ENCODE assay signal across 15 mouse cellular contexts in genomic region chr9:51052180-51052579, GRCm38 (mm10). TPM values are rescaled to one million over a fixed set of nuclear protein-coding genes. Genes with fewer than 3 reads are reported as not detected.
DNase-seq lines count a peak whose midpoint lies in the region; ATAC-seq and TF ChIP-seq lines count a peak whose summit lies in the region.
"Had no signal": no experiment of that assay in that cellular context is flagged by ENCODE, and none has a peak within 500 bp of the region (broad histone marks: within the 10 kb centered on the region; RNA-seq: fewer than 3 reads in every experiment).

No protein-coding gene starts in this region.

- CTCF ChIA-PET in Patski (lab: Charles Lee): no interaction called here

- no peak overlapping the region for H3K27ac ChIP-seq in intestine, postnatal 0 days (ENCODE audit: low read depth, low read length)
- no peak overlapping the region for H3K27ac ChIP-seq in intestine, embryonic 16.5 days (ENCODE audit: low read length)
- H3K27ac ChIP-seq: midbrain, embryonic 15.5 days had no signal

- H3K4me1 ChIP-seq in intestine, postnatal 0 days (replicated peaks; ENCODE audit: control insufficient read depth, insufficient read depth, low read length): no peaks in the 10 kb centered on the region
- no peaks in the 10 kb centered on the region for H3K4me1 ChIP-seq in intestine, embryonic 16.5 days (ENCODE audit: control insufficient read depth, insufficient read depth, low read length)
- H3K4me1 ChIP-seq: midbrain, embryonic 15.5 days had no signal

- H3K9me3 ChIP-seq in intestine, postnatal 0 days (ENCODE audit: control insufficient read depth): no peaks in the 10 kb centered on the region
- H3K9me3 ChIP-seq in intestine, embryonic 16.5 days (ENCODE audit: control insufficient read depth, low read length): no peaks in the 10 kb centered on the region
- H3K9me3 ChIP-seq: heart, embryonic 12.5 days; midbrain, embryonic 15.5 days had no signal

- WGBS in intestine, postnatal 0 days: 65% methylated on average over 3 of the region's 3 CpGs
- WGBS in intestine, embryonic 16.5 days: 69% methylated on average over 3 of the region's 3 CpGs

- no peaks in the 10 kb centered on the region for H3K36me3 ChIP-seq in intestine, postnatal 0 days (ENCODE audit: control insufficient read depth, insufficient read depth)
- H3K36me3 ChIP-seq in intestine, embryonic 16.5 days (ENCODE audit: control insufficient read depth, insufficient read depth, low read length): no peaks in the 10 kb centered on the region
- H3K36me3 ChIP-seq: heart, embryonic 12.5 days; midbrain, embryonic 15.5 days had no signal

- no peaks in the 10 kb centered on the region for H3K27me3 ChIP-seq in intestine, postnatal 0 days (replicated peaks; ENCODE audit: control insufficient read depth, insufficient read depth, low read length)
- H3K27me3 ChIP-seq in intestine, embryonic 16.5 days (replicated peaks; ENCODE audit: control insufficient read depth, insufficient read depth, low read length): no peaks in the 10 kb centered on the region
- no peaks in the 10 kb centered on the region for H3K27me3 ChIP-seq in Patski
- H3K27me3 ChIP-seq: heart, embryonic 12.5 days; midbrain, embryonic 15.5 days had no signal

- in situ Hi-C loops in Patski (cut with MboI; ENCODE audit: low pct_unique_long_range_greater_than_20kb): no loop called here

- POLR2A ChIA-PET in Patski (lab: Charles Lee): no interaction called here

- H3K4me2 ChIP-seq in intestine, postnatal 0 days (replicated peaks; ENCODE audit: low read depth): no peak overlapping the region
- no peak overlapping the region for H3K4me2 ChIP-seq in intestine, embryonic 16.5 days (ENCODE audit: low read depth, low read length)
- H3K4me2 ChIP-seq: heart, embryonic 12.5 days; midbrain, embryonic 15.5 days had no signal

- no peak overlapping the region for H3K4me3 ChIP-seq in intestine, postnatal 0 days (ENCODE audit: low read depth, low read length)
- no peak overlapping the region for H3K4me3 ChIP-seq in intestine, embryonic 16.5 days (ENCODE audit: low read length)
- H3K4me3 ChIP-seq: erythroblast, embryonic 14.5 days; heart, embryonic 12.5 days; midbrain, embryonic 15.5 days had no signal

- H3K9ac ChIP-seq in intestine, postnatal 0 days (ENCODE audit: low read depth, low read length): no peak overlapping the region
- H3K9ac ChIP-seq in intestine, embryonic 16.5 days (ENCODE audit: low read depth, low read length): no peak overlapping the region
- H3K9ac ChIP-seq: heart, embryonic 12.5 days; midbrain, embryonic 15.5 days had no signal

- TF ChIP-seq CTCF in intestine, postnatal 0 days (IDR thresholded peaks at IDR 0.05; ENCODE audit: low read depth): peak; percentile 62
- peak; percentile 54 for TF ChIP-seq CTCF in Patski (IDR thresholded peaks at IDR 0.05)

- no peak for ATAC-seq in intestine, postnatal 0 days
- ATAC-seq in intestine, embryonic 16.5 days: no peak
- ATAC-seq in Patski: no peak
- ATAC-seq: midbrain, embryonic 15.5 days had no signal

- DNase-seq in ovary, postnatal 14 days (ENCODE audit: low spot score): peak; percentile 6
- no peak for DNase-seq in ovary, adult 18-20 months (ENCODE audit: low spot score)
- DNase-seq in Patski (ENCODE audit: low read depth, low spot score): no peak
- DNase-seq in retina, embryonic 14.5 days (ENCODE audit: low spot score): peak; percentile 37
- DNase-seq in urinary bladder, postnatal 14 days (ENCODE audit: low spot score): no peak
- no peak for DNase-seq in ovary, postnatal 10 days (ENCODE audit: low spot score)
- DNase-seq: cerebellum, adult 11-12 months; kidney, adult 8-10 months had no signal

RNA-seq across cellular contexts. Expression of gene Btg4, which starts 8.5 kb away (rescaled TPM):
- polyA plus RNA-seq in intestine, postnatal 0 days (2015; fragmentation: Nextera tagmentation; extraction: Ambion mirVana): not detected in 2 replicates
- not detected in 2 replicates for polyA plus RNA-seq in intestine, embryonic 16.5 days (2015; fragmentation: Nextera tagmentation; extraction: Ambion mirVana)
- not detected for polyA plus RNA-seq in Patski (2021)
- polyA plus RNA-seq: erythroblast, embryonic 14.5 days; heart, embryonic 12.5 days; limb, embryonic 14.5 days; midbrain, embryonic 15.5 days; urinary bladder, adult 2 months had no signal

RNA-seq across cellular contexts. Expression of gene Layn, which starts 24.7 kb away (rescaled TPM):
- polyA plus RNA-seq in intestine, postnatal 0 days (2015; fragmentation: Nextera tagmentation; extraction: Ambion mirVana): 1.7 and 2.6 TPM in 2 replicates
- 3.2 and 3.3 TPM in 2 replicates for polyA plus RNA-seq in intestine, embryonic 16.5 days (2015; fragmentation: Nextera tagmentation; extraction: Ambion mirVana)
- polyA plus RNA-seq in Patski (2021): not detected
- polyA plus RNA-seq: erythroblast, embryonic 14.5 days had no signal

RNA-seq across cellular contexts. Expression of gene Sik2, which starts 43.3 kb away (rescaled TPM):
- 8.0 and 9.2 TPM in 2 replicates for polyA plus RNA-seq in intestine, postnatal 0 days (2015; fragmentation: Nextera tagmentation; extraction: Ambion mirVana)
- 12.7 and 13.6 TPM in 2 replicates for polyA plus RNA-seq in intestine, embryonic 16.5 days (2015; fragmentation: Nextera tagmentation; extraction: Ambion mirVana)
- polyA plus RNA-seq in Patski (2021): 17.3 TPM

RNA-seq across cellular contexts. Expression of gene 4833427G06Rik, which starts 49.7 kb away (rescaled TPM):
- not detected in 2 replicates for polyA plus RNA-seq in intestine, postnatal 0 days (2015; fragmentation: Nextera tagmentation; extraction: Ambion mirVana)
- polyA plus RNA-seq in intestine, embryonic 16.5 days (2015; fragmentation: Nextera tagmentation; extraction: Ambion mirVana): not detected in 2 replicates
- polyA plus RNA-seq in Patski (2021): not detected
- polyA plus RNA-seq: erythroblast, embryonic 14.5 days; heart, embryonic 12.5 days; urinary bladder, adult 2 months had no signal

Comparison
In these comparisons a context has a peak if more than half of its experiments do, and no peak if none do; other contexts are left out.
1. DNase-seq: peak in ovary, postnatal 14 days (single experiment) and retina, embryonic 14.5 days (single experiment); none in ovary, adult 18-20 months (single experiment), Patski (single experiment), urinary bladder, postnatal 14 days (single experiment) and ovary, postnatal 10 days (single experiment).